Mouse (Mus musculus) stomach, postnatal 0 days (tissue): ENCODE results near the gene Zfp296.

ENCODE experiments used
- CTCF ChIP-seq: IDR thresholded peaks from 2 replicates; pipeline ENCODE4 v1.5.1; 2016; ENCODE audit warnings: antibody characterized with exemption, low read depth, mild to moderate bottlenecking, moderate library complexity
- EP300 ChIP-seq: optimal IDR thresholded peaks from 2 replicates; pipeline ENCODE3; 2016; ENCODE audit warnings: antibody characterized with exemption

DNA sequence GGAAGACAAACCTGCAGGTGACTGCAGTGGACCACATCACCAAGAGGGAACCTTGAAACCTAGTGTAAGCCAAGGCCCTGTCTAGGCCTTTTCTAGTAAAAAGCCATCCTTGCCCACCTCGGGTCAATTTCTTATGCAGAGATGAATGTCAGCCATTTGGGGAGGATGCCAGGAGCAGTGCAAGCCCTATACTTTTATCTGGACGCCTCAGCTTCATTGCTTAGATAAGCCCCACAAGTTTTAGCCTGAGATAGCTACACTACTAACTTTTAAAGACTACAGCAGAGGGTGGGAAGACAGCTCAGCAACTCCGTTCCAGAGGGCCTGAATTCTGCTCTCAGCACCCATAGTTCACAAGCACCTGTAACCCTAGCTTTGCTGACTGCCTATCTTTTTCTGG is 13.2 kb upstream of the Zfp296 start:
- TF ChIP-seq CTCF (no peak), EP300 (no peak)
